Mouse (Mus musculus): Measurements from ENCODE around the gene Sult2a1.
"Not testable (repeated sequence)": the region's sequence is repeated elsewhere in the genome, so short reads cannot be mapped to it uniquely, and the experiment has no call there.

Gene Sult2a1

DNA sequence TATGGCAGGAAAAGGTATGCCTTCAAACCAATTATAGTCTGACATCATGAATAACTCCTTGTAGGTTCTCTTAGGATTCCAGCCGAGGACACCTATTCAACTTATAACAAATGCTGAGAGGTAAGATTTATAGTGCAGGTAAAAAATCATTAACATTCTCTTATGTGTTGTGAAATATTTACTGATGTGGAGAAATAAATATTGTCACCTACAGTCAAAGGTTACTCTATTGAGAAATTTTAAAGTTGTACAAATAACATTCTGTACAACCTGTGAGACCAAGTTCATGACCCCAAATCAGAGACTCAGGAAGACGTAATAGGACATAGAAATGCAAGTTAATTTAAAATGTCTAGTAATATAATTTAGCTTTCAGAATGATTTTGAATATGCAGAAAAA, at the start of gene Sult2a1:
Gene Sult2a1, minus strand, starts transcription at position 101 of the 400 bp plus-strand sequence.
- DNase-seq (ENCODE audit: low spot score in 2 of 2): not testable (repeated sequence)

DNA sequence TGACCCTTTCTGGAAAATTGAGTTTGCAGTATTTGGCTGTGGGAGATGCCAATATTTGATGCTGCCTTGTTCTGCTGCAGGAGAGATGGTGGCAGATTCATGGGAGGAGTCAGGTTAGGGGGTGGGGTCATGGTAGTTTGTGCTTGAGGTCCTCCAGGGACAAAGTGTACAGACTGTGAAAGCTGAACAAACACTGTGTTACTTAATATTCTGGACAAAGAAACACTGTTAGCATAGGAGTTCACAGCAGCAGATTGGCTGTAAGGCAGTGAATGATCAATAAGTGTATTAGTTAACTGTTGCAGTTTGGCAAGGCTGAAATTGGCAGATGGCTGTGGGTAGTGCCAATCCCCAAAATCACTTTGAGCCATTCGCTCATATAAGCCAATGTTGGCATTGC, 23.3 kb downstream of the Sult2a1 start:
- no peak for DNase-seq (ENCODE audit: low spot score in 2 of 2)
